Mouse (Mus musculus) G1E-ER4 (cell line): ENCODE data around the gene Arl2. TPM values are rescaled to one million over a fixed set of nuclear protein-coding genes. Genes with fewer than 3 reads are reported as not detected.

Experiments used
- GATA1 ChIP-seq: IDR thresholded peaks from one replicate; pipeline ENCODE4 v1.8.0; 2012; ENCODE audit warnings: low read length, inconsistent platforms
- polyA plus RNA-seq: library from polyadenylated mRNA; stranded (reverse); fragments of >175 nt; gene quantifications from 2 replicates; pipeline ENCODE4 v1.2.3, GENCODE M21; 2012

Arl2 gene
- polyA plus RNA-seq, 1 experiment, result 111 TPM

- peak; percentile 41 for TF ChIP-seq GATA1
Measured at GRCm38 (mm10) chr19:6104476-6104875, 36.9 kb downstream of the Arl2 start.

DNA sequence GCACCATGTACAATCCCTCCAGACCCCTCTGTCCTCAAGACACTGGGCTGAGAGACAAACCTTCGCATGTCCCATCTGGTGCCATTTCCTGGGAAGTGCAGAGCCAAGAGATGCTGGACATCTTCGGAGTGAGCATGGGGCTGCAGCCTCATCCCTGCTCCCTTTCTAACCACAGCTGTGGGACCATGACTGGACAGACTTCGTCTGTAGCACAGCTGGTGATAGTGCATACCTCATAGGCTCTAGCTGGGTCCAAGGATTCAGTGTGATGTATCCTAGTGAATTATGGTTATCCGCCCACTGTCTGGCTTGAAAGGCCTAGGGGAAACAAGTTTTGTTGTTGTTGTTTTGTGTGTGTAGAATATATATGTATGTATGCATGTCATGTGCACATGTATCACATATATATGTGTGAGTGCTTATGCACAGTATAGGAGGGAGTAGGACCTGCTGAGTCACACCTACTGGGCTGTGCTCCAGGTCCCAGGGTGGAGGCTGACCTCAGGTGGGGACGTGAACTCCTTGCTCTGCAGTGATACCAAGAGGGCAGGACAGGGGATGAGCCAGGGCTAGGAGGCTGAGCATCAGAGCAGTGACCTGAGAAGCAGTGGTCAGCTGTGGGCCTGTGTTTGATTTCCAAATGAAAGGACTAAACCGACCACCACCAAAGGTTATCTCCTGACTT lies 39.0 kb downstream of the Arl2 start:
- TF ChIP-seq GATA1, result no peak

- TF ChIP-seq GATA1, result no peak
Measured at GRCm38 (mm10) chr19:6101186-6101585, 40.2 kb downstream of the Arl2 start.

- TF ChIP-seq GATA1, result no peak
Measured at GRCm38 (mm10) chr19:6097847-6098246, 43.5 kb downstream of the Arl2 start.

- TF ChIP-seq GATA1, result no peak
Measured at GRCm38 (mm10) chr19:6094119-6094518, 47.2 kb downstream of the Arl2 start, which contains the start of gene AC131692.1. Gene AC131692.1, plus strand, starts transcription at chr19:6094419.

DNA sequence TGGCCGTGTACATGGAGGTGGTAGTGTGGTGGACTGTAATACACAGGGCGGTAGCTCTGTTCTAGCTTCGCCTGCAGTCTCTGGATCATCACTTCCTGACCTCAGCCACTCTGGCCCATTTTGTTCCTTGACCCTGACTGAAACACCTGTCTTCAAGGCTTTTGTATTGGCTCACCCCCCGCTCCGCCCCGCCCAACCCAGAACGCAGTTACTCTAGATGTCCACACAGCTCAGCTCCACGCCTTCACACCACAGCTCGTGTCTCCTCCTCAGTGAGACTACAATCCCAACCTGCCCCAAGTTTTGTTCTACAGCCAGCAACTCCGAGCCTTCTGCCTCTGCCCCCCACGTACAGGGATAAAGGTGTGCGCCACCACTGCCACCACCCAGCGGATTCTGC lies 52.5 kb downstream of the Arl2 start:
- no peak for TF ChIP-seq GATA1

DNA sequence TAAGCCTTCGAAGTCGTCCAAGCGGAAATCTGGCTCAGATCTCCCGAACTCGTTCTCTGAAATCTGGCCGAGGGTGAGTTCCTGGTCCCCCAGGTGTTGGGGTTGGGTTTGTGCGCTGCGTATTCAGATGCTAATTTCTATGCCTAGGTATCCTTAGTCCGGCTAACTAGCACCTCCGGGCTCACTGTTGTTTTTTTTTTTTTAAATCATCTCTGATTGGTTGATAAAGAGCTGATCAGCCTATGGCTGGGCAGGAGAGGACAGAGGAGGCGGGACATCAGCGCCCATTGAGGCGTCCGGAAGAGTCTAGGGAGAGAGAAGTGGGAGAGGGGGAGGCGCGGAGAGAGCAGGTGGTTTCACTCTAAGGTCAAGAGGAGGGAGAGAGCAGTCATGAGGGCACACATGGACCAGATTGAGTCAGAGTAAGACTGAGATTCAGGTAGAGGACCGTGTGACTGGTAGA lies 55.9 kb downstream of the Arl2 start:
- TF ChIP-seq GATA1, result no peak

DNA sequence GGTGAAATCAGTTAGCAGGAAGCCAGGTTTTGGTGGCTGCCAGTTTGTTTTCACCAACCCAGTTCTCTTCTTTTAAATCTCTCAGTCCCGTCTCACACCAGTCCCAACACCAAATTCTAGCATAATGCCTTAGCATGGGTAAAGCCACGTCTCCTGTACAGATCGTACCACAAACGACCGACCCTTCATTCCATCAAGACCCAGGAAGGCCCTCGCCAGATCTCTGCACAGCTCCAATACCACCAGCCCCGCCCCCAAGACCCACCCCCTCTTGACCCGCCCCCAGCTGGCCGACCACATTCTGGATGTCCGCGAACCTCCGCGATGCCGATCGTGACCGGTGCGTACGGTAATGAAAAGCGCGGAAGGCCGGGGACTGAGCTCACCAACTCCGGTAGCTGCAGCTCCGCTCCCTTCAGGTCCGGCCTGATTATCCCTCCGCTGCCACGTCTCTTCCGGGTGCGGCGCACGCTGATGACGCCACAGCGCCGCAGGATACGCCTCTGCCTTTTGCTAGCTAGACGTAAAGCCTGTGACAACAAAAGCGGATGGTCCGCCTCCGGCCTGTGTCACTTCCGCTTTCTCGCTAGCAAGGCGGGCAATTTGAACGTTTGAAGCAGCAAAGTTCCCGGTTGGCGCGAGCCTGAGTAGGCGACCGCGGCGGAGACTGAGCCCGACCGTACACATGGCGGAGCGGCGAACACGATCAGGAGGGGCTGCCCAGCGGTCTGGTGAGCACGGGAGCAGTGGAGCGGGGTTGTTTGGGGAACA lies 56.7 kb downstream of the Arl2 start, which contains the start of the genes Zfpl1 and Cdca5:
Gene Zfpl1 (minus strand): TSS at position 479 of the 771 bp plus-strand sequence.
Gene Cdca5 (plus strand): TSS at position 506 of the 771 bp plus-strand sequence.
- TF ChIP-seq GATA1, result no peak

Other genes starting within 250 kb of the Arl2 start
- gene Tigd3, start 247.4 kb downstream of the Arl2 start, polyA plus RNA-seq, result 0.73 and 1.3 TPM in 2 replicates
- gene Dpf2, start 228.5 kb downstream of the Arl2 start, polyA plus RNA-seq, result 34.4 and 70.2 TPM in 2 replicates
- gene Cdc42ep2, start 216.7 kb downstream of the Arl2 start, polyA plus RNA-seq, result 0.39 and 0.43 TPM in 2 replicates
- gene Pola2, start 177.3 kb downstream of the Arl2 start, polyA plus RNA-seq, result 45.7 and 48.5 TPM in 2 replicates
- gene Slc22a20, start 155.4 kb downstream of the Arl2 start, polyA plus RNA-seq, result not detected in 2 replicates
- gene Capn1, start 125.7 kb downstream of the Arl2 start, polyA plus RNA-seq, result 83.7 and 139 TPM in 2 replicates
- 90.1 and 101 TPM in 2 replicates for gene Syvn1, start 95.0 kb downstream of the Arl2 start, polyA plus RNA-seq
- gene Mrpl49, start 83.8 kb downstream of the Arl2 start, polyA plus RNA-seq, result 37.7 and 52.6 TPM in 2 replicates
- 3,884 and 3,991 TPM in 2 replicates for gene Fau, start 83.7 kb downstream of the Arl2 start, polyA plus RNA-seq
- 98.9 and 102 TPM in 2 replicates for gene Znhit2, start 80.4 kb downstream of the Arl2 start, polyA plus RNA-seq
- gene Tm7sf2, start 73.2 kb downstream of the Arl2 start, polyA plus RNA-seq, result 26.5 and 33.6 TPM in 2 replicates
- 39.5 and 65.2 TPM in 2 replicates for gene Vps51, start 64.3 kb downstream of the Arl2 start, polyA plus RNA-seq
- not detected in 2 replicates for gene Tmem262, start 61.5 kb downstream of the Arl2 start, polyA plus RNA-seq
- 0.53 and 0.67 TPM in 2 replicates for gene Gm28374, start 59.3 kb downstream of the Arl2 start, polyA plus RNA-seq
- 61.7 and 75.6 TPM in 2 replicates for gene Zfpl1, start 56.6 kb downstream of the Arl2 start, polyA plus RNA-seq
- gene Cdca5, start 56.6 kb downstream of the Arl2 start, polyA plus RNA-seq, result 13.3 and 17.8 TPM in 2 replicates
- gene AC131692.1, start 47.1 kb downstream of the Arl2 start, polyA plus RNA-seq, result 3.5 and 4.9 TPM in 2 replicates
- gene Naaladl1, start 35.8 kb downstream of the Arl2 start, polyA plus RNA-seq, result 0.38 and 0.46 TPM in 2 replicates
- gene Sac3d1, start 22.9 kb downstream of the Arl2 start, polyA plus RNA-seq, result 82.9 and 91.0 TPM in 2 replicates
- 89.0 and 122 TPM in 2 replicates for gene Snx15, start 13.2 kb downstream of the Arl2 start, polyA plus RNA-seq
- not detected in 2 replicates for gene Batf2, start 565 bp downstream of the Arl2 start, polyA plus RNA-seq
- not detected in 2 replicates for gene Majin, start 42.8 kb upstream of the Arl2 start, polyA plus RNA-seq
- gene Gpha2, start 84.8 kb upstream of the Arl2 start, polyA plus RNA-seq, result not detected in 2 replicates
- gene Ppp2r5b, start 94.3 kb upstream of the Arl2 start, polyA plus RNA-seq, result 10.7 and 14.2 TPM in 2 replicates
- gene Atg2a, start 100.1 kb upstream of the Arl2 start, polyA plus RNA-seq, result 43.9 and 49.6 TPM in 2 replicates
- 231 and 274 TPM in 2 replicates for gene Ehd1, start 135.2 kb upstream of the Arl2 start, polyA plus RNA-seq
- gene Cdc42bpg, start 164.9 kb upstream of the Arl2 start, polyA plus RNA-seq, result 10.8 and 12.9 TPM in 2 replicates
- 158 and 188 TPM in 2 replicates for gene Men1, start 193.4 kb upstream of the Arl2 start, polyA plus RNA-seq
- gene Map4k2, start 199.6 kb upstream of the Arl2 start, polyA plus RNA-seq, result 24.6 and 36.1 TPM in 2 replicates
- gene Sf1, start 222.1 kb upstream of the Arl2 start, polyA plus RNA-seq, result 2,071 and 2,221 TPM in 2 replicates
- 0.43 and 1.0 TPM in 2 replicates for gene Pygm, start 242.9 kb upstream of the Arl2 start, polyA plus RNA-seq